ENCODE assay signal across 13 mouse cellular contexts in the genomic region with DNA sequence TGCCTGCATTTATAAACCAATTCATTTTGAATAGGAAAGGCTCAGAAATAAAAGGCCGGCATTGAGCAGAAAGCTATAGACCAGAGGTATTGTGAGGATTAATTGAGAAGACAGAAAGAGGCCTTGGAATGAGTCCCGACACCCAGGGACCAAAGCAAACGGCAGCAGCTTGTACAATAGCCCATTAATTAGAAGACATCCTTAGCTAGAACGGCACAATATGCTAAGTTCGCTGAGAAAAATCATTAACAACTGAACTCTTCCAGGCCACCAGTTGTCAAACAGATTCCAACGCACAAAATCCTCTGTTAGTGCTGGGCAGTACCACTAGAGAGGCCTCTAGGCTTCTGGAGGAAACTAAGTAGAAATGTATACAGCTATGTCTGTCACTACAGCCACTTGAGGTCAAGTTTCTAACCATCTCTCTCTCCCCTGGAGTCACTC.
DNase-seq lines count a peak whose midpoint lies in the region; ATAC-seq and TF ChIP-seq lines count a peak whose summit lies in the region.
"Had no signal": no experiment of that assay in that cellular context is flagged by ENCODE, and none has a peak within 500 bp of the region (broad histone marks: within the 10 kb centered on the region; RNA-seq: fewer than 3 reads in every experiment).

No protein-coding gene starts in this region.

- ATAC-seq in neural tube, embryonic 11.5 days (ENCODE audit: insufficient read depth, low FRiP score, low TSS enrichment), result peak; percentile 27; the same call in 1 of the 2 replicates
- ATAC-seq in forebrain, embryonic 15.5 days (replicated peaks), result peak; percentile 72
- ATAC-seq in limb, embryonic 13.5 days (ENCODE audit: low FRiP score, low read depth), result peak; percentile 25; the same call in 1 of the 2 replicates
- no peak for ATAC-seq in lung, postnatal 0 days

- no peaks in the 10 kb centered on the region for H3K36me3 ChIP-seq in neural tube, embryonic 11.5 days (ENCODE audit: control insufficient read depth, insufficient read depth, low read length)
- H3K36me3 ChIP-seq in forebrain, embryonic 15.5 days, result no peaks in the 10 kb centered on the region
- H3K36me3 ChIP-seq in limb, embryonic 13.5 days, result no peaks in the 10 kb centered on the region
- H3K36me3 ChIP-seq in lung, postnatal 0 days (ENCODE audit: insufficient read depth, low read length), result no peaks in the 10 kb centered on the region

- H3K4me1 ChIP-seq in neural tube, embryonic 11.5 days (ENCODE audit: control insufficient read depth, insufficient read depth, low read length), result peaks cover 11% of the 10 kb centered on the region
- H3K4me1 ChIP-seq in forebrain, embryonic 15.5 days, result peaks cover 34% of the 10 kb centered on the region
- peaks cover 35% of the 10 kb centered on the region for H3K4me1 ChIP-seq in limb, embryonic 13.5 days
- no peaks in the 10 kb centered on the region; the same call in 1 of the 2 replicates for H3K4me1 ChIP-seq in lung, postnatal 0 days (ENCODE audit: insufficient read depth, low read depth, low read length)

- TF ChIP-seq EP300 in lung, postnatal 0 days (IDR thresholded peaks at IDR 0.05), result no peak

- no peak overlapping the region for H3K9ac ChIP-seq in neural tube, embryonic 11.5 days (ENCODE audit: low read length)
- no peak overlapping the region for H3K9ac ChIP-seq in forebrain, embryonic 15.5 days (replicated peaks)
- no peak overlapping the region for H3K9ac ChIP-seq in limb, embryonic 13.5 days
- no peak overlapping the region for H3K9ac ChIP-seq in lung, postnatal 0 days (replicated peaks; ENCODE audit: low read depth)

- no peak for DNase-seq in neural tube, embryonic 11.5 days (ENCODE audit: low spot score)
- no peak for DNase-seq in neural tube, embryonic 10.5 days (ENCODE audit: extremely low spot score, low spot score)
- peak; percentile 39 for DNase-seq in retina, embryonic 14.5 days (ENCODE audit: low spot score)
- DNase-seq in lung, postnatal 0 days (ENCODE audit: low spot score), result no peak
- DNase-seq in kidney, postnatal 14 days, result no peak
- DNase-seq in heart, adult 9 months (ENCODE audit: low spot score in 2 of 2), result no peak
- DNase-seq: cerebellum, adult 8-10 months; kidney, adult 2 months; liver; lung, postnatal 36 days had no signal

- no peaks in the 10 kb centered on the region for H3K9me3 ChIP-seq in neural tube, embryonic 11.5 days (ENCODE audit: control insufficient read depth, low read length)
- H3K9me3 ChIP-seq in forebrain, embryonic 15.5 days, result no peaks in the 10 kb centered on the region
- H3K9me3 ChIP-seq in limb, embryonic 13.5 days, result no peaks in the 10 kb centered on the region
- no peaks in the 10 kb centered on the region for H3K9me3 ChIP-seq in lung, postnatal 0 days (ENCODE audit: low read length)

- H3K4me2 ChIP-seq in neural tube, embryonic 11.5 days (ENCODE audit: low read depth), result no peak overlapping the region
- H3K4me2 ChIP-seq in forebrain, embryonic 15.5 days (replicated peaks), result peak overlapping the region; percentile 25
- no peak overlapping the region for H3K4me2 ChIP-seq in limb, embryonic 13.5 days (replicated peaks)
- no peak overlapping the region for H3K4me2 ChIP-seq in lung, postnatal 0 days (replicated peaks; ENCODE audit: low read depth, low read length)

- no peak for TF ChIP-seq CTCF in lung, postnatal 0 days (IDR thresholded peaks at IDR 0.05)

- H3K27ac ChIP-seq in neural tube, embryonic 11.5 days (ENCODE audit: low read depth, low read length), result no peak overlapping the region
- H3K27ac ChIP-seq in forebrain, embryonic 15.5 days (replicated peaks), result no peak overlapping the region
- H3K27ac ChIP-seq in limb, embryonic 13.5 days, result peak overlapping the region; percentile 44; the same call in 1 of the 2 replicates
- no peak overlapping the region for H3K27ac ChIP-seq in lung, postnatal 0 days (ENCODE audit: low read length)

- H3K4me3 ChIP-seq in neural tube, embryonic 11.5 days (ENCODE audit: low read depth, low read length), result no peak overlapping the region
- H3K4me3 ChIP-seq in forebrain, embryonic 15.5 days, result no peak overlapping the region
- H3K4me3 ChIP-seq in limb, embryonic 13.5 days, result no peak overlapping the region
- H3K4me3 ChIP-seq in lung, postnatal 0 days (ENCODE audit: low read depth, low read length), result no peak overlapping the region

- no peaks in the 10 kb centered on the region for H3K27me3 ChIP-seq in neural tube, embryonic 11.5 days (ENCODE audit: control insufficient read depth, insufficient read depth, low read length)
- peaks cover 31% of the 10 kb centered on the region for H3K27me3 ChIP-seq in forebrain, embryonic 15.5 days
- H3K27me3 ChIP-seq in limb, embryonic 13.5 days, result no peaks in the 10 kb centered on the region
- H3K27me3 ChIP-seq in lung, postnatal 0 days (replicated peaks; ENCODE audit: insufficient read depth, low read length), result no peaks in the 10 kb centered on the region
- H3K27me3 ChIP-seq: CH12.LX had no signal

- WGBS in neural tube, embryonic 11.5 days, result 35% methylated on average over 6 of the region's 6 CpGs
- WGBS in forebrain, embryonic 15.5 days, result 10% methylated on average over 6 of the region's 6 CpGs
- 53% methylated on average over 6 of the region's 6 CpGs for WGBS in limb, embryonic 13.5 days
- 69% methylated on average over 6 of the region's 6 CpGs for WGBS in lung, postnatal 0 days
